Mouse (Mus musculus) adrenal gland, adult 2 months (tissue): ENCODE data around the gene Slc2a1. TPM values are rescaled to one million over a fixed set of nuclear protein-coding genes. Genes with fewer than 3 reads are reported as not detected.

ENCODE experiments used
- DNase-seq: peaks from one replicate; pipeline ENCODE4 v3.0.0; 2021
- polyA plus RNA-seq: library from polyadenylated mRNA; depleted of rRNA; stranded (reverse); fragments of >200 nt; gene quantifications from 2 replicates; pipeline ENCODE4 v1.2.3, GENCODE M21; 2012
- total RNA-seq, 2 experiments: library from RNA; stranded (reverse); gene quantifications; 2 replicates each; pipeline ENCODE4 v1.2.3; 2021

Gene Slc2a1
- total and polyA plus RNA-seq, 3 experiments = 21.9 to 39.4 (median 22.0) TPM

- no peak for DNase-seq
These were observed 22.8 kb downstream of the Slc2a1 start for GRCm38 (mm10) chr4:119131189-119131910.

GRCm38 (mm10) chr4:119133306-119133705 is 24.8 kb downstream of the Slc2a1 start:
- no peak for DNase-seq

DNA sequence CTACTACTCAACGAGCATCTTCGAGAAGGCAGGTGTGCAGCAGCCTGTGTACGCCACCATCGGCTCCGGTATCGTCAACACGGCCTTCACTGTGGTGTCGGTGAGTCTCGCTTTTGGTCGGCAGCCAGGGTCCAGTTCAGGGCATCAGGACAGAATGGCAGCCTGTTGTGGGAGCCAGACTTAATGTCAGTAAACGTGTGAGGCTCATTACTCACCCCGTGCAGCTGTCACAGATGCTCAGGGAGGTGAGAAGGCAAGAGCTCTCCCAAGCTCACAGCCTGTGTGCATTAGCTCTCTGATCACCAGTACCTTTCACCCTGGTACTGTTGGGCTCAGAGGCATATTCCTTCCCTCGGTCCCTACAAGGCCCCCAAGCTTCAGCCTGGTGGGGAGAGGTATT is 25.3 kb downstream of the Slc2a1 start:
- no peak for DNase-seq

DNA sequence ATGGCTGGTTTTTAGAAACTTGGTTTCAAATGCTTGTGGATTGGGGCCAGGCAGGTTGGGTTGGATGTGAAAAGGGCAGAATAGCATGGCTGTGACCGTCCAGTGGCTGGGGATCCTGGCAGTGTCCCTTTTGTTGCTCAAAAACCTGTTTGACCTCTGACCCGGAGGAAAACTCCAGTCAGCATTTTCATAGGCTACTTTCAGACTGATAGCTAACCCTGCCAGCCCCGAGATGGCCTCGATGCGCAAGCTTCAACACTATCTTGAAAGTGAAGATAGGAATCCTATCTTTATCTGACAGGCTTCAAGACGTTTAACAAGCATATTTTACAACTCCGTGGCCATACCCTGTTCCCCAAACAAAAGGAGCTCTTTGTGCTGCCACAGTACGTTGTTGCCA is 28.8 kb downstream of the Slc2a1 start:
- DNase-seq = no peak

DNA sequence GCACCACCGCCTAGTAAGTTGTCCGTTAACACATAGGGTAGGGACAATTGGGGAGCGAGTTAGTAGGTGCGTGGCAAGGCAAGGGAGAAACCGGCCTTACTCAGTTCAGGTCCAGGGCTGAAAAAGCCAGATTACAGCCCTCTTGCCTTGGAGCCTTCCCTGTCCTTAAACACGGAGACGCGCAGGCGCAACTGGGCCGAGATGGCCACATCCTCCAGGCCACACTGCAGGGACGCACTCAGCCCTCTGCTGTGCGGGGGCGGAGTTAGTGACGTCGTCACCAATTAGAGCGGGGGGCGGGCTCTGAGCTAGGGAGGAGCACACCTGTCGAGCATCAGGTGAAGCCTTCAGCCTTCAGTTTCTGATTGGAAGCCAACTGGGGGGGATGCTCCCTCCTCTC is 29.7 kb downstream of the Slc2a1 start:
- peak; percentile 80 for DNase-seq

DNA sequence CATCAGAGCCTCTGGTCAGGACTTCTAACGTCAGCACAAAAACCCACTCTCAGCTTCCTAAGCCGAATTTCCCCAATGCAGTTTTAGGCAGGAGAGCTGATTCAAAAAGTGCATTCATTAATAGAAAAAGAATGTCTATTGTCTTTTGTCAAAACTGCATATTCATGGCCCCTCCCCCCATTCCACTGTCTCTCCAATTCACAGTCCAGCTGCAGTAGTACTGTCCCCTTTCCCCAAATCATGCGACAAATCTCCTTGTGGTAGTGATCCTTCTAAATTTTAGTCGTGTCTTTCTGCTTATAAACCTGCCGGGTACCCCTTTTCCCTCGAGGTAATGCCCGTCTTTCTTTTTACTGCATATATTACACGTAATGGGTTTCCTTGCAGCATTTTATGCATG is 30.3 kb downstream of the Slc2a1 start:
- DNase-seq = no peak

- DNase-seq = peak; percentile 45
These were observed 31.6 kb downstream of the Slc2a1 start for GRCm38 (mm10) chr4:119140126-119140525.

DNA sequence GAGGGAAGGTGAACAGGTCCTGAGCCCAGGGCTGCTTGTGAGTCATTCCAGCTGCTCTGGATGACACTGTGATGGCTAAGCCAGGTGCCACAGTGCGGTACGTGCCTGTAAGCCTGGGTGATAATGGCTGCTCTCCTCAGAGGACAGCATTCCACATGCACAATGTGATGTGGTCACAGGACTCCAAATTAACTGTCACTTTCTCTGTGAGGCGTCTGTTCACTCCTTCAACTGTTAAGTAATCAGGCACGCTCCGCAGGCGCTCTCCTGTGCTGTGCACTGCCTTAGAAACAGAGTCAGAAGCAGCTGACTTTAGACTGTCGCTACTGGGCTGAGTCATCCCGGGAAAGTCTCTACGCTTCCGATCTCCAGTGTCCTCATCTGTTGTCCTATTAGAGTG is 32.7 kb downstream of the Slc2a1 start:
- DNase-seq = no peak

- DNase-seq = peak; percentile 65
These were observed 33.8 kb downstream of the Slc2a1 start for GRCm38 (mm10) chr4:119142230-119142871.

DNA sequence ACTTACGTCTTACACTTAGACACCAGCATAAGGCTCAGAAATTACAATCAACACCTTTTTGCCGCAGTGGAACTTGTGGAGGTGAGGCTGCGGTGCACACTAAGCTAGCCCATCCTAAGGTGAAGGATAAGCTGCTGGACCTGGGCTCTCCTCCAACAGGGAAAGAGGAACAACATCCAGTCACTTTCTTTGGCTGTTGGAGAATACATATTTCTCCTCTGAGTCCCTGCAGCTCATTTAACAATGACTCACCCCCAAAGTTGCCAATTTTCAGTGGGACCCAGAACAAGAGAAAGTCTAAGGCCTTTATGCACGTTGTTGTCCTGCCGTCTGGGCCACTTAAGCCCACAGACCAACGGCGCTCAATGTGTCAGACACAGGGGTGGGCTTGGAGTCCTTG is 38.3 kb downstream of the Slc2a1 start:
- peak; percentile 75 for DNase-seq

DNA sequence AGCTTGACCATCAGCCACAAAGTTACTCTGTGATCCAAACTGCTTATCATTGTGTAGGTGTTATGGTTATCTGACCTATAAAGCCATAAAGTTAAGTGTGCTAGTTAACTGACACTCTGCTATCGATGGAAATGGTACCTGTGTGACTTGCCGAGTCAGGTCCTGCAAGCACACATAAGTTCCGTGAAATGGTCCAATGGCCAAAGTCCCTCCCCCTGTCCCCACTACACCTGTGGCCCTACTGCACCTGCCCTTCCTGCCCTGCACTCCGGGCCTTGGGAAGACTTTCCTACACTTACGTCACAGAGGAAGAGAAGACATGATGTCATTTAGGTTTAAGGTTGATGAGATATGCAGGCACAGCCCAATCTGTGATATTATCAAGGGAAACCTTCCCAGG is 38.8 kb downstream of the Slc2a1 start:
- no peak for DNase-seq

- no peak for DNase-seq
These were observed 40.2 kb downstream of the Slc2a1 start for GRCm38 (mm10) chr4:119148741-119149140.

DNA sequence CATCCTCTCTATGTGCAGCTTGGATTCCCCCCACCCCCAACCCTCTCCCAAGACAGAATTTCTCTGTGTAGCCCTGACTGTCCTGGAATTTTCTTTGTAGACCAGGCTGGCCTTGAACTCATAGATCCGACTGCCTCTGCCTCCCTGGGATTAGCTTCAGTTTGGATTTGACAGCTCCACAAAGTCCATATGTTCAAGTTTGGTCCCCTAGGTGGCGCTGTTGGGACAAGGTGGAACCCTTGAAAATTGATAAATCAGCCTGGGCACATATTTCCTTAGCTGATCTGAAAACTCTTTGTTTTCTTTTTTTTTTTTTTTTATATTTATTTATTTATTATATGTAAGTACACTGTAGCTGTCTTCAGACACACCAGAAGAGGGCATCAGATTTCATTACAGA is 48.7 kb downstream of the Slc2a1 start:
- peak; percentile 63 for DNase-seq

DNA sequence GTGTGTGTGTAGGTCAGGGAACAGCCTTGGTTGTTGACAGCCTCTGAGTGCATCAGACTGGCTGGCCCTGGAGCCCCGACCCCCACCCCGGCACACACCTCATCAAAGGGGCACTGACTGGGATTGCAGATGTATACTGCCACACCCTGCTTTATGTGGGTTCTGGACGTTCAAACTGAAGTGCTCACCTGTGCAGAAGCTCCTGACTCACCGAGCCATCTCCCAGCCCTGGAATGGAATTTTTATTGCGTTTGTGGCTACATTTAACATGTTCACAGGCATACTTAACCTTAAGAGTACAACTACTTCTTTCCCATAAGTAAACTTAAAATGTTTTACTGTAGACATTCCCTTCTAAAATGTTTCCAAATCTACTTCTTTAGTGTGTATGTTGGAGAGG is 49.4 kb downstream of the Slc2a1 start:
- no peak for DNase-seq

GRCm38 (mm10) chr4:119161358-119161757 is 52.8 kb downstream of the Slc2a1 start:
- DNase-seq = no peak

DNA sequence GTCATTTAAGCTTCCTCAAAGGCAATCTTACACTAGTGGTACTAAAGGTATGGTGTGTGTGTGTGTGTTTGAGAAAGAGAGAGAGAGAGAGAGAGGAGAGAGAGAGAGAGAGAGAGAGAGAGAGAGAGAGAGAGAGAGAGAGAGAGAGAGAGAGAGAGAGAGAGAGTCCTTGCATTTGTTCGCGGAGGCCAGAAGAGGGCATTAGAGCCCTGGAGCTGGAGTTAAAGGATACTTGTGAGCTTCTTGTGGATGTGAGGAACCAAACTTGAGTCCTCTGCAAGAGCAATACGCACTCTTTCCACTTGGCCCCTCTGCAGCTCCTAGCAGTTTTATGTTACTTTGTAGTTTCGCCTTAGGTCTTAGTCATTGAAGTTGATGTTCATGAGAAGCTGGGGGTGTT is 54.5 kb downstream of the Slc2a1 start:
- DNase-seq = no peak

DNA sequence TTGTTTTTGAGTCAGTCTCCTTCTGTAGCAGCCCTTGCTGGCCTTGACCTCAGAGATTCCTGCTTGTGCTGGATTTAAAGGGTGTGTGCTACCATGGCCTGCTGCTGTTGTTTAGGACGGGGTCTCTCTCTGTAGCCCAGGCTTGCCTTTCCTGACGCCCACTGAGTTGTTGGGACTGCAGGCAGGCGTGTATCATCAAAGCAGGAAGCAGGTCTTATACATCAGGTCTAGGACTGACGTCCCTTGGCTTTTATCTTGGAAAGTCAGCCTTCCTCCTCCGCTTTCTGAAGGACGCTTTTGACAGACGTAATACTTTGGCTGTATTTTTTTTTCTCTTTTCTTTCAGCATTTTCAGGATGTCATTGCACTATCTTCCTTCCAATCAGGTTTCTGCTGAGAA is 57.4 kb downstream of the Slc2a1 start:
- DNase-seq = peak; percentile 19

- no peak for DNase-seq
These were observed 58.6 kb downstream of the Slc2a1 start for GRCm38 (mm10) chr4:119167068-119167467.

DNA sequence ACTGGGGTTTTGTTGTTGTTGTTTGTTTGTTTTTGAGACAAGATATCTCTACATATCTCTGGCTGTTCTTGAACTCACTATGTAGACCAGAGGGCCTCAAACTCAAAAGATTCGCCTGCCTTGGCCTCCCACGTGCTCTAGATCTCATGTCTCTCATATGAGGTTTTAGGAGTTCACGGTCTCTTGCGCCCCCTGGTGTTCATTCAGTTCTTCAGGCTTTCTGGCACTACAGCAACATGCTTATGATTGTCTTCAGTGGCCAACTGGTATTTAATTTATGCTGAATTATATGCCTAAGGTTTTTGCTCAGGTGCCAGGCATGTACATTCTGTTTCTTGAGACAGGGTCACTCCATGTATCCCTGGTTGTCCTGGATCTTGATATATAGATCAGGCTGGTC is 59.2 kb downstream of the Slc2a1 start:
- peak; percentile 80 for DNase-seq

GRCm38 (mm10) chr4:119172919-119173650 is 64.6 kb downstream of the Slc2a1 start:
- peak; percentile 22 for DNase-seq

GRCm38 (mm10) chr4:119173851-119174453 is 65.4 kb downstream of the Slc2a1 start, which contains the start of gene Zfp691:
Zfp691 (minus strand) TSS chr4:119174195.
- DNase-seq = peak; percentile 96

DNA sequence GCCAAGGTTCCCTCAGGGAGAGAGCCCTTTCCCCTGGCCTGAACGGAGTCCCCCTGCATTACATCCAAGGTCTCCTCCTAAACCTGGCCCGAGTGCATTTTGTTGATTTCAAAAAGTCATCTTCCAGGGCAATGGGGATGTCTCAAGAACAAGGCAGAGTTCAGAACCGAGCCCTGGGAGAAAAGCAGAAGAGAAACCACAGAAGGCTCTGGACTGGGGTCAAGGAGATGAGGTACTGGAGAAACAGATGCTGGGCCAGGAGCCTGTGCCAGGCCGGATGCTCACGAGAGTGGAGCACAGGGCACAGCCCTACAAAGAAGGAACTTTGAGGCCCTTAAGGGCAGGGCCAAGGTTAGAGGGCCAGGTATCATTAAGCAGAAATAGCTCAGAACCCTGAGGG is 69.2 kb downstream of the Slc2a1 start:
- no peak for DNase-seq

DNA sequence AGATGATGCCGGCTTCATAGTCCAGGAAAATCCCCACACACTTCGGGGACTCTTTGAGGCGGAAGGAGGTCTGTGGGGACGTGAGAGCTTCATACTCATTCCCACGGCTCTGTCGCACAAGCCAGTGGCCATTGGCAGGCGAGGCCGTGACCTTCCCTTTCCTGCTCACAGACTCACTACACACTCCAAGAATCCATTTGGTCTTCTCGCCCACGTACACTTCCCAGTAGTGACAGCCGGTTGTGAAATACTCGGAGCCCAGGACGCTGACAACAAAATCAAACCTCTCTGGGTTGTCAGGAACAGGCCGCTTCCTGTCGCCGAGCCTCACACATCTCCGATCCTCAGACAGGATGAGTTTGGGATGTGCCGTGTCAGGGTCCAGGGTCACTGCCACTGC is 69.8 kb downstream of the Slc2a1 start:
- DNase-seq = peak; percentile 52
